Mouse (Mus musculus) hindbrain, embryonic 10.5 days (tissue): ENCODE measurements at regions not wholly inside any gene's neighbourhood (a gene's known extent, or its start where the extent isn't known, plus 50 kb on each side); places are given as distances from the start of the nearest gene placed in this dataset.
"Not testable (repeated sequence)": the region's sequence is repeated elsewhere in the genome, so short reads cannot be mapped to it uniquely, and the experiment has no call there.

ENCODE experiments used
- DNase-seq: peaks from one replicate; pipeline ENCODE4 v3.0.0-alpha.2; 2017; ENCODE audit warnings: low spot score
- H3K27ac ChIP-seq: fragments of 300-500 bp; sonication (generic); 2 replicates; pipeline ENCODE4 v1.5.1; 2016; ENCODE audit warnings: mild to moderate bottlenecking, moderate library complexity
- H3K27me3 ChIP-seq: fragments of 300-500 bp; sonication (generic); 2 replicates; pipeline ENCODE4 v1.6.1; 2016; ENCODE audit warnings: mild to moderate bottlenecking; ENCODE audit not compliant: poor library complexity, insufficient read depth, severe bottlenecking
- H3K36me3 ChIP-seq: fragments of 300-500 bp; sonication (generic); 2 replicates; pipeline ENCODE4 v1.6.1; 2016; ENCODE audit warnings: mild to moderate bottlenecking, moderate library complexity
- H3K4me1 ChIP-seq: fragments of 300-500 bp; sonication (generic); replicated peaks from 2 replicates; pipeline ENCODE4 v1.6.1; 2016; ENCODE audit warnings: mild to moderate bottlenecking
- H3K4me3 ChIP-seq: fragments of 300-500 bp; sonication (generic); 2 replicates; pipeline ENCODE4 v1.5.1; 2016; ENCODE audit warnings: mild to moderate bottlenecking, moderate library complexity
- H3K9me3 ChIP-seq: fragments of 300-500 bp; sonication (generic); 2 replicates; pipeline ENCODE4 v1.6.1; 2016; ENCODE audit warnings: mild to moderate bottlenecking, moderate library complexity
- WGBS: fragments of 180-500 bp; shearing (Covaris S2); methylation state at CpG from one replicate; pipeline ENCODE4 v1.1.7; 2016; 5-methylcytosine and 5-hydroxymethylcytosine counted together

- no peaks in the 10 kb centered on the region for H3K27me3 ChIP-seq
- no peaks in the 10 kb centered on the region for H3K4me1 ChIP-seq
- H3K4me3 ChIP-seq, result no peak overlapping the region
- WGBS, result 83% methylated on average over 3 of the region's 3 CpGs
- DNase-seq, result no peak
- no peaks in the 10 kb centered on the region for H3K36me3 ChIP-seq
- H3K27ac ChIP-seq, result no peak overlapping the region
- no peaks in the 10 kb centered on the region for H3K9me3 ChIP-seq
Observed at GRCm38 (mm10) chr7:58443297-58443696, 212.7 kb upstream of the Atp10a start.

GRCm38 (mm10) chr7:58445781-58446180 lies 210.2 kb upstream of the Atp10a start:
- no peaks in the 10 kb centered on the region for H3K4me1 ChIP-seq
- WGBS, result 89% methylated on average over 1 of the region's 1 CpGs
- H3K36me3 ChIP-seq, result no peaks in the 10 kb centered on the region
- no peaks in the 10 kb centered on the region for H3K9me3 ChIP-seq
- DNase-seq, result no peak
- H3K27me3 ChIP-seq, result no peaks in the 10 kb centered on the region
- H3K4me3 ChIP-seq, result no peak overlapping the region
- H3K27ac ChIP-seq, result no peak overlapping the region

GRCm38 (mm10) chr7:58446261-58446660 lies 209.7 kb upstream of the Atp10a start:
- DNase-seq, result no peak
- no peaks in the 10 kb centered on the region for H3K27me3 ChIP-seq
- H3K4me1 ChIP-seq, result no peaks in the 10 kb centered on the region
- no peak overlapping the region for H3K4me3 ChIP-seq
- no peak overlapping the region for H3K27ac ChIP-seq
- no peaks in the 10 kb centered on the region for H3K36me3 ChIP-seq
- H3K9me3 ChIP-seq, result no peaks in the 10 kb centered on the region

GRCm38 (mm10) chr7:58448727-58449126 lies 207.2 kb upstream of the Atp10a start:
- 71% methylated on average over 3 of the region's 3 CpGs for WGBS
- Histone ChIP-seq H3K27ac (no peak overlapping the region), H3K27me3 (no peaks in the 10 kb centered on the region), H3K9me3 (no peaks in the 10 kb centered on the region), H3K36me3 (no peaks in the 10 kb centered on the region), H3K4me3 (no peak overlapping the region), H3K4me1 (no peaks in the 10 kb centered on the region)
- DNase-seq, result no peak

GRCm38 (mm10) chr7:58451981-58452380 lies 204.0 kb upstream of the Atp10a start:
- 72% methylated on average over 1 of the region's 1 CpGs for WGBS
- Histone ChIP-seq H3K4me3 (no peak overlapping the region), H3K36me3 (no peaks in the 10 kb centered on the region)

GRCm38 (mm10) chr7:58458146-58458545 lies 197.8 kb upstream of the Atp10a start:
- H3K4me1 ChIP-seq, H3K4me3 ChIP-seq, H3K9me3 ChIP-seq, H3K27ac ChIP-seq, DNase-seq, H3K36me3 ChIP-seq, H3K27me3 ChIP-seq: not testable (repeated sequence)
- WGBS, result 88% methylated on average over 3 of the region's 3 CpGs

More at GRCm38 (mm10) chr7:58451981-58452380, 204.0 kb upstream of the Atp10a start:
- DNase-seq, result no peak
- H3K27ac ChIP-seq, result no peak overlapping the region
- H3K27me3 ChIP-seq, result no peaks in the 10 kb centered on the region
- H3K9me3 ChIP-seq, result no peaks in the 10 kb centered on the region
- no peaks in the 10 kb centered on the region for H3K4me1 ChIP-seq

- H3K27ac ChIP-seq, result no peak overlapping the region
Observed at GRCm38 (mm10) chr7:58460939-58461338, 195.0 kb upstream of the Atp10a start.

GRCm38 (mm10) chr7:58473150-58473549 lies 182.8 kb upstream of the Atp10a start:
- no peak for DNase-seq
- H3K9me3 ChIP-seq, result no peaks in the 10 kb centered on the region
- no peaks in the 10 kb centered on the region for H3K4me1 ChIP-seq
- H3K27ac ChIP-seq, result no peak overlapping the region
- no peak overlapping the region for H3K4me3 ChIP-seq
- H3K27me3 ChIP-seq, result no peaks in the 10 kb centered on the region
- WGBS, result 72% methylated on average over 3 of the region's 3 CpGs
- no peaks in the 10 kb centered on the region for H3K36me3 ChIP-seq

More at GRCm38 (mm10) chr7:58460939-58461338, 195.0 kb upstream of the Atp10a start:
- H3K27me3 ChIP-seq, result no peaks in the 10 kb centered on the region
- no peaks in the 10 kb centered on the region for H3K9me3 ChIP-seq
- no peak for DNase-seq
- no peaks in the 10 kb centered on the region for H3K36me3 ChIP-seq
- H3K4me1 ChIP-seq, result no peaks in the 10 kb centered on the region
- H3K4me3 ChIP-seq, result no peak overlapping the region
- WGBS, result 87% methylated on average over 2 of the region's 2 CpGs

- Histone ChIP-seq H3K4me1 (no peaks in the 10 kb centered on the region), H3K27ac (no peak overlapping the region), H3K36me3 (no peaks in the 10 kb centered on the region), H3K27me3 (no peaks in the 10 kb centered on the region), H3K4me3 (no peak overlapping the region), H3K9me3 (no peaks in the 10 kb centered on the region)
- WGBS, result 85% methylated on average over 2 of the region's 2 CpGs
- no peak for DNase-seq
Observed at GRCm38 (mm10) chr7:58475139-58475538, 180.8 kb upstream of the Atp10a start.

- Histone ChIP-seq H3K27ac (no peak overlapping the region), H3K4me3 (no peak overlapping the region), H3K4me1 (peaks cover 3% of the 10 kb centered on the region; the same call in 1 of the 2 replicates), H3K27me3 (no peaks in the 10 kb centered on the region), H3K36me3 (no peaks in the 10 kb centered on the region), H3K9me3 (no peaks in the 10 kb centered on the region)
- DNase-seq, result no peak
- whole genome bisulfite sequencing, result 79% methylated on average over 2 of the region's 2 CpGs
Observed at GRCm38 (mm10) chr7:58488250-58488649, 167.7 kb upstream of the Atp10a start.
